Mouse (Mus musculus) stomach, embryonic 14.5 days (tissue): ENCODE measurements around the gene Kctd17. TPM values are rescaled to one million over a fixed set of nuclear protein-coding genes. Genes with fewer than 3 reads are reported as not detected.

Experiments used
- ATAC-seq: fragments of 200-750 bp; cut with Nextera tagmentation; 2 replicates; pipeline ENCODE4 v1.8.0; 2017; ENCODE audit warnings: low read depth, moderate TSS enrichment; ENCODE audit not compliant: insufficient number of reproducible peaks, insufficient read depth, low FRiP score
- H3K27ac ChIP-seq: fragments of 300-500 bp; sonication (generic); 2 replicates; pipeline ENCODE4 v1.5.1; 2014; ENCODE audit warnings: mild to moderate bottlenecking, low read length, moderate library complexity, mixed read lengths
- H3K27me3 ChIP-seq: fragments of 300-500 bp; sonication (generic); 2 replicates; pipeline ENCODE4 v1.6.1; 2014; ENCODE audit warnings: low read length, control low read depth, mixed read lengths; ENCODE audit not compliant: control insufficient read depth, insufficient read depth
- H3K36me3 ChIP-seq: fragments of 300-500 bp; sonication (generic); 2 replicates; pipeline ENCODE4 v1.6.1; 2014; ENCODE audit warnings: mild to moderate bottlenecking, control low read depth, low read length, moderate library complexity, mixed read lengths; ENCODE audit not compliant: control insufficient read depth, insufficient read depth
- H3K4me1 ChIP-seq: fragments of 300-500 bp; sonication (generic); 2 replicates; pipeline ENCODE4 v1.6.1; 2014; ENCODE audit warnings: low read length, control low read depth, mixed read lengths; ENCODE audit not compliant: control insufficient read depth, insufficient read depth
- H3K4me2 ChIP-seq: fragments of 300-500 bp; sonication (generic); replicated peaks from 2 replicates; pipeline ENCODE4 v1.6.1; 2014; ENCODE audit warnings: low read depth, low read length, control low read depth
- H3K4me3 ChIP-seq: fragments of 300-500 bp; sonication (generic); 2 replicates; pipeline ENCODE4 v1.5.1; 2014; ENCODE audit warnings: low read depth, low read length, control low read depth
- H3K9ac ChIP-seq: fragments of 300-500 bp; sonication (generic); replicated peaks from 2 replicates; pipeline ENCODE4 v1.6.1; 2014; ENCODE audit warnings: low read depth, mild to moderate bottlenecking, control low read depth, low read length, moderate library complexity, mixed read lengths
- H3K9me3 ChIP-seq: fragments of 300-500 bp; sonication (generic); 2 replicates; pipeline ENCODE4 v1.6.1; 2016; ENCODE audit warnings: low read depth, low read length, control low read depth; ENCODE audit not compliant: control insufficient read depth
- WGBS: fragments of 180-500 bp; shearing (Covaris S2); extraction: QIAGEN DNeasy Blood & Tissue Kit; methylation state at CpG from one replicate; pipeline ENCODE4 v1.1.7; 2014; 5-methylcytosine and 5-hydroxymethylcytosine counted together
- polyA plus RNA-seq: library from polyadenylated mRNA; unstranded; fragments of >200 nt; fragmentation: Nextera tagmentation; extraction: Ambion mirVana; gene quantifications from 2 replicates; pipeline ENCODE4 v1.2.1, GENCODE M21; 2014

Gene Kctd17
- polyA plus RNA-seq, 1 experiment from 2014 or later = 39.4 TPM

DNA sequence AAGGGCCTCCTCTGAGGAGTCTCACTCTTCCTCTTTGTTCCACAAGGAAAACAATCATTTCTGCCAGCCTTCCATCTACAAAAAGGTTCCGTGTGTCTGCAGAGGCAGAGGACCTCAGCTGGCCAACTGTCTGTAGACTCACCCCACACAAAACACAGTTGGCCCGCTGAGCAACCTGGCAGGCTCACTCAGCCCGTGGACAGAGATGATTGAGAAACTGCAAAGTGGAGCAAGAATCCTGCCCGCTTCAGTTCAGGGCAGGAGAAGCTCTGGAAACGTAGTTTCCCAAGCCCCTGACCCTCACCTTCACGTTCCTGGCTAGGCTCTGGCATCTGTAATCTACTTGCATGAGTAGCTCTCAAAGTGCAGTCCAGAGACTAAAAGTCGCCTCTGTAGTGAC is 18.8 kb downstream of the Kctd17 start:
- Histone ChIP-seq H3K27ac (no peak overlapping the region), H3K4me3 (no peak overlapping the region), H3K4me1 (no peaks in the 10 kb centered on the region), H3K27me3 (no peaks in the 10 kb centered on the region), H3K9me3 (no peaks in the 10 kb centered on the region), H3K4me2 (no peak overlapping the region), H3K9ac (no peak overlapping the region), H3K36me3 (no peaks in the 10 kb centered on the region)
- no peak for ATAC-seq
- 46% methylated on average over 7 of the region's 7 CpGs for WGBS

DNA sequence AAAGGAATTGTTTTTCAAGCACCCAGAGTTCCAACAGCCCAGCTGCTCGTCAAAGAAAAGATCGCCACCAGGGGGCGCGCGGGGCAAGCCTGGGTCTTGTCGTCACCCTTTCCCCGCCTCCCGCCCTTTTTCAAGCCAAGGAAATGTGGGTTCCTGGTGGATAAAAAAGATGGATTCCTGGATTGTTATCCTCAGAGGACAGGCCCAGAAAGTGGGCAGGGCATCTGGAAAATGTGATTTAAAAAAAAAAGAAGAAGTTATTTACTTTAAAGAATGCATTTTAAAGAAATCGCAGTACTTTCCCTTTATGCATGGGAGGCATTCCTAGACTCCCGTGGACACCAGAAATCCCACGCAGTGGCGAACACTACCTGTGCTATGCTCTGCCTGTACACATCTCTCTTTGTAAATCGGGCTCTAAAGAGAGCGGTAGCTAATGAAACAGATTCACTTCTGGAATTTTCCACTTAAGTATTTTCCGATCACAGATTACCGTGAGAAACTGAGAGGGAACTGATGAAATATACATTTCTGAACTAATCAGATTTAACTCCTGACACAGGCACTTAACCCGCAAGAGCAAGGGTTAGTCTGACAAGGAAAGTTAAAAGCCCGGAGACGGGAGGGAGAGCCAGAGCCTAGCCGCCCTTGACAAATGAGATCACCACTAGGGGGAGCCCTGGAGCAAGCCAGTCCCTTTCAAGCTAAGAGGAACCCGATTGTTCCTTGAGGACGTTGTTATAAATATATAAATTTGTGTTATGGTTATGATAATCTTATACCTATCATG is 19.6 kb downstream of the Kctd17 start:
- Histone ChIP-seq H3K4me1 (no peaks in the 10 kb centered on the region), H3K9me3 (no peaks in the 10 kb centered on the region), H3K4me2 (peak overlapping the region; percentile 53), H3K9ac (0 out of 2 replicates have a peak overlapping the region, but pooled peaks have one; percentile 2), H3K4me3 (peak overlapping the region; percentile 21), H3K27me3 (no peaks in the 10 kb centered on the region), H3K36me3 (no peaks in the 10 kb centered on the region), H3K27ac (peak overlapping the region; percentile 80)
- ATAC-seq = peak; percentile 29; the same call in 1 of the 2 replicates
- WGBS = under 1% methylated on average over 22 of the region's 22 CpGs

DNA sequence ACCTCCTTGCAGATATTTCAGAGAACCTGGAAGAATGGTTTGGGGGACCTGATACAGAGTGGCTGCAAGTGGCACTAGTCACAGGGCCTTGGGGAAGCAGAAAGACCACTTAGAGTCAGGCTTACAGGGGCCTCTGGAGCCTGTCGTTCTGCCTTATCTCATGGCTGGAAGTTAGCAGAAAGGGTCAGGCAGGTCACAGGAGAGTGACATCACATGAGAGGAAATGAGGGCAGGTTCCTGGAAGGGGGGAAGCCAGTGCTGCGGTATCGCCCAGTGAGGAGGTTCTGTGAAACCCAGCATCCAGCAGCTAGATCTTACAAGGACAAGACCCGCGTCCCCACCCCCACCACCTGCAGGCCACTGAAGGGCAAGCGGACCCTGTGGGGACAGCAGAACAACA is 20.8 kb downstream of the Kctd17 start:
- H3K9me3 ChIP-seq = no peaks in the 10 kb centered on the region
- no peaks in the 10 kb centered on the region for H3K4me1 ChIP-seq
- H3K36me3 ChIP-seq = no peaks in the 10 kb centered on the region
- no peak overlapping the region for H3K27ac ChIP-seq
- H3K27me3 ChIP-seq = no peaks in the 10 kb centered on the region
- H3K4me2 ChIP-seq = no peak overlapping the region
- no peak for ATAC-seq
- H3K9ac ChIP-seq = no peak overlapping the region
- H3K4me3 ChIP-seq = no peak overlapping the region
- WGBS = 54% methylated on average over 6 of the region's 6 CpGs

DNA sequence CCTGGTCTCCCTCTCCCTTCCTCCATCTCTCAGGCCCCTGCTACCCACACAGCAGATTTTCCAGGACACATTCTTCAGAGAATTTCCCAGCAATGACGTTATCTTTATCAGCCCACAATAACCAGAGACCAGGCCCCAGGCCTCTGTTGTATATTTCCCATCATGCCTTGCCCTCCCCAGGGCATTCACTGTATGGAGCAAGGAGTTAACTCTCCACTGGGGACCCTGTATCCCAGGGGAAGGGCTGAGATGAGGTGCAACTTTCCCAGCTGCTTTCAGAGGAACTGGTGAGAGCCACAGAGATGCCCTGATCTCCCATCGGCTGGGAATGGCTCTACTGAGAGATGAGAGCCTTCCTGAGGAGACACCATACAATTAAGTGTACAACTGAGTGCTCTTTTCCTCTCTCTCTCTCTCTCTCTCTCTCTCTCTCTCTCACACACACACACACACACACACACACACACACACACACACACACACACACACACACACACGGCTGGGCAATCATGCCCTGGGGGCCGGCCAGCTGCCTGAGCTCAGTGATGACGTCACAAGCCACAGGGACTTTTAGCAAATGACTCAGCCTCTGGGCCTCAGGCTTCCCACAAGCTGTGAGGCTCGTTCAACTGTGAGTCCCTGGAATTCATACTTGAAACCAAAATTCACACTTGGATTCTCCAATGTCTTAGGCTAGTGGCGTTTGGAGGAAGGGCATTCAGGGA is 21.5 kb downstream of the Kctd17 start:
- WGBS = 38% methylated on average over 7 of the region's 7 CpGs
- Histone ChIP-seq H3K27ac (peak overlapping the region; percentile 21; the same call in 1 of the 2 replicates), H3K36me3 (no peaks in the 10 kb centered on the region), H3K4me1 (no peaks in the 10 kb centered on the region), H3K9ac (no peak overlapping the region), H3K4me2 (no peak overlapping the region), H3K4me3 (no peak overlapping the region), H3K27me3 (no peaks in the 10 kb centered on the region), H3K9me3 (no peaks in the 10 kb centered on the region)
- ATAC-seq = no peak

DNA sequence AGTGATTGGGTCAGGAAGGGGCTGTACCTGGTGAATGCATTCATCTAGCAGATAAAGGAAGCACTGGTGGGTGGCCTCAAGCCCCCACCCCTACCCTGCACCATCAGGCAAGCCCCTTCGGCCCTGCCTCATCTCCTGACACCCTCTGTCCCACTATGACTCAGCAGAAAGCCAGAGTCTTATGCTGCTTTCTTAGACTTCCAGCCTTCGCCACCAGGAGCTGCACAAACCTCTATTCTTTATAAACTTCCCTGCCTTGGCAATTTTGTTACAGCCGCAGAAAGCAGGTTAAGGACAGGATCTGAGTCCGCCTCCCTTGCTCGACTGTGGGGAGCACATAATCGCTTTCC is 22.0 kb downstream of the Kctd17 start:
- no peak overlapping the region for H3K9ac ChIP-seq
- no peaks in the 10 kb centered on the region for H3K4me1 ChIP-seq
- no peaks in the 10 kb centered on the region for H3K36me3 ChIP-seq
- H3K9me3 ChIP-seq = no peaks in the 10 kb centered on the region
- no peak overlapping the region for H3K4me2 ChIP-seq
- H3K4me3 ChIP-seq = no peak overlapping the region
- no peaks in the 10 kb centered on the region for H3K27me3 ChIP-seq
- H3K27ac ChIP-seq = no peak overlapping the region
- no peak for ATAC-seq
- 89% methylated on average over 6 of the region's 6 CpGs for WGBS

DNA sequence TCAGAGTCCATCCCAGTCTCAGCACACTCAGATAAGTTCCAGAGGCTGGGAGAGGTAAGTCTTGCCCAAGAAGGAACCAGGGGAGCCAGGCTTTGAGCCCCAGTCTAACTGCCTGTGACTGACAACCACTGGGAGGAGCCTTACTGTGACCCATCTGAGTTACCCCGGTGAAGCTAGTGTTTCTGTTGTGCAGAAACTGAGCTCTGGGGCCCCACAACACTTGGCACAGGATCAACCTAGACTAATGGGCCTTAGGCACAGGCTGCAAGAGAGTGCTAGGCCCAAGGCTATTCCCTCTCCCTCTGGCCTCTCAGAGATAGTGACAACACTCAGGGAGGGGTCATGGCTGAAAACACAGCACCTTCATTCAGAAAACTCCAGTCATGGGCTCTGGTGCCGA is 22.8 kb downstream of the Kctd17 start:
- Histone ChIP-seq H3K27ac (no peak overlapping the region), H3K9ac (no peak overlapping the region), H3K27me3 (no peaks in the 10 kb centered on the region), H3K36me3 (no peaks in the 10 kb centered on the region), H3K9me3 (no peaks in the 10 kb centered on the region), H3K4me2 (no peak overlapping the region), H3K4me1 (no peaks in the 10 kb centered on the region), H3K4me3 (no peak overlapping the region)
- 79% methylated on average over 2 of the region's 2 CpGs for WGBS
- no peak for ATAC-seq

DNA sequence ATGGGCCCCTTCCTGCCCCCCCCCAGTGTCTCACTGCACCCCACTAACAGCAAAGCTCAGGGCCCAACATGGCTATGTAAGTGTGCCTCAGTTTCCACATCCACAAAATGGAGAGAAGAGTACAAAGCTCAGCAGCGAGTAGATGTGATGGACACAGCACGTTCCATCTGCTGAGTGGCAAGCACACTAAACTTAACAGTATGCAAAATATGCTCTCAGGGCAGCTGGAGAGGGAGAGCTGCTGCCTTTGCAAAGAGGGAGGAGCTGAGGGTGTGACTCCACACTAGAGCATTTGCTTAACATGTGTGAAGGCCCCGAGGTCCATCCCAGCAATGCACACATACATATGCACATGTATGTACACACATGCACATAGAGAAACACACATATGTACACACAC is 24.6 kb downstream of the Kctd17 start:
- Histone ChIP-seq H3K4me2 (no peak overlapping the region), H3K27ac (no peak overlapping the region), H3K36me3 (no peaks in the 10 kb centered on the region), H3K4me3 (no peak overlapping the region), H3K27me3 (no peaks in the 10 kb centered on the region), H3K9me3 (no peaks in the 10 kb centered on the region), H3K4me1 (no peaks in the 10 kb centered on the region), H3K9ac (no peak overlapping the region)
- 77% methylated on average over 3 of the region's 3 CpGs for WGBS
- ATAC-seq = no peak

DNA sequence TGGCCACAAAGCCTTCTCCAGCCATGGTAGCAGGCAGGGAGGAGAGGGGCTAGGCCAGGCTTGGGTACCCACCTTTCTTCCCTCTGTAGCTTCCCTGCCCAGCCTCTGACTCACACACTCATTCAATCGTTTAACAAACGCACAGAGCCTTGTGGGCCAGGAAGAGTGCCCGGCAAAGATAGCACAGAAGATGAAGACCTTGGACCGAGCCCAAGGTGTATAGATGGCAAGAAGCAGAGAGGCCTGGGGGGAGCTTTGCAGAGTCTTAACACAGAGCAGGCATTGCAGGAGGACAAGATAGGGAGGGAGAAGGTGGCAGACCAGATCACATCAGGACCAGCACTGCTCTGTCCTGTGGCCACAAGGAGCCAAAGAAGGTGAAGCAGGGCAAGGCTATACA is 26.8 kb downstream of the Kctd17 start:
- Histone ChIP-seq H3K9ac (no peak overlapping the region), H3K27ac (no peak overlapping the region), H3K4me2 (no peak overlapping the region), H3K27me3 (no peaks in the 10 kb centered on the region), H3K4me3 (no peak overlapping the region), H3K9me3 (no peaks in the 10 kb centered on the region), H3K36me3 (no peaks in the 10 kb centered on the region), H3K4me1 (no peaks in the 10 kb centered on the region)
- no peak for ATAC-seq
- WGBS = 65% methylated on average over 4 of the region's 4 CpGs
